Mouse (Mus musculus) cerebellum, postnatal 4 days (tissue): ENCODE results near the gene Zfp787.
"Not testable (repeated sequence)": the region's sequence is repeated elsewhere in the genome, so short reads cannot be mapped to it uniquely, and the experiment has no call there.

Source experiments
- DNase-seq, 2 experiments: peaks; one replicate each; pipeline ENCODE4 v3.0.0; 2022; ENCODE audit warnings: low spot score in 2 of 2, mixed read lengths in 1 of 2

Gene Zfp787

GRCm38 (mm10) chr7:6120104-6120503 is 35.7 kb downstream of the Zfp787 start:
- DNase-seq, result not testable (repeated sequence)

DNA sequence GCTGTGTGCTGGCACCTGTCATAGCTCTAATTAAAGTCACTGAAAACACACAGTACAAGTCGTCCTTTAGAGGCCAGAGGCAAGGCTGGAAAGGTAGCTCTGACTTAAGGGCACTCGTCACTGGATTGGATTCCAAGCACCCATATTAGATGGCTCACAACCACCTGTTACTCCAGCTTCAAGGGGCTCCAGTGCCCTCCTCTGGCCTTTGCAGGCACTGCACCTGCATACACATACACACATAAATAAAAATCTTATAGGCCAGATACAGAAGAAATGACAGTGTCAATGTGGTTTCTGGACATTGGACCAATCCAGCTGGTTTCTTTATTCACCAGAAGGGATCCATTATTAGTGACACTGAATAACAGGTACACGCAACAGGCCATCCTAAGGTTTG is 36.3 kb downstream of the Zfp787 start:
- no peak for DNase-seq
